Mouse (Mus musculus): ENCODE results near the gene Gm21244. TPM values are rescaled to one million over a fixed set of nuclear protein-coding genes. Genes with fewer than 3 reads are reported as not detected.
"Not testable (repeated sequence)": the region's sequence is repeated elsewhere in the genome, so short reads cannot be mapped to it uniquely, and the experiment has no call there.

The Gm21244 gene
- not detected in 2 replicates for total RNA-seq (2014; fragmentation: Nextera tagmentation)
- not detected in 2 replicates for total RNA-seq (2017)
- polyA plus RNA-seq (2012), result not detected in 2 replicates

DNA sequence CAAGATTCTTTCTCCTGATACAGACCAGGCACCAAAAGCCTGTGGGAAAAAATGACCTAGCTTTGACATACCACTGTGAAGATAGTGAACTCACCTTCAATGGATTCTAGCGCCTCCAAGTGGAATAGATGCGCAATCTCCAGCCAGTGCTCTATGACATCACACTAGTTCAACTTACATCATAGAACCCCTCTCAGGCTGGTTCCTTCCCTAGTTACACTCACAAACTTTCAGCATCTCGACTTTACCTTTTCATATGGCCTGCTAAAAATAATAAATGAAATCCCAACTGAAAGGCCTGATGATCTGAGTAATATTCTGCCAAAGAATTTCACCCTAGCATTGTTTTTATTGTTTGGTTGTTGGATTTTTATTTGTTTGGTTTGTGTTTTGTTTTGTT lies at the start of gene Gm21244:
Gene Gm21244 (minus strand): TSS at position 101 of the 400 bp plus-strand sequence.
- H3K36me3 ChIP-seq (replicated peaks); ATAC-seq (ENCODE audit: extremely low read depth, insufficient number of reproducible peaks, low FRiP score, poor library complexity, severe bottlenecking); H3K4me3 ChIP-seq (ENCODE audit: low read depth, low read length); H3K27me3 ChIP-seq (ENCODE audit: insufficient read depth, low read length); H3K9me3 ChIP-seq (replicated peaks); H3K4me1 ChIP-seq (ENCODE audit: insufficient read depth, low read depth, low read length); DNase-seq (ENCODE audit: low spot score): not testable (repeated sequence)

Other genes starting within 250 kb of the Gm21244 start
- not detected in 2 replicates for gene Gm28998, start 84.5 kb upstream of the Gm21244 start, total RNA-seq (2014; fragmentation: Nextera tagmentation)
- not detected in 2 replicates for gene Gm28998, start 84.5 kb upstream of the Gm21244 start, total RNA-seq (2017)
- gene Gm28998, start 84.5 kb upstream of the Gm21244 start, polyA plus RNA-seq (2012), result not detected in 2 replicates
- gene Gm21788, start 235.7 kb upstream of the Gm21244 start, total RNA-seq (2014; fragmentation: Nextera tagmentation), result not detected in 2 replicates
- gene Gm21788, start 235.7 kb upstream of the Gm21244 start, total RNA-seq (2017), result not detected in 2 replicates
- gene Gm21788, start 235.7 kb upstream of the Gm21244 start, polyA plus RNA-seq (2012), result not detected in 2 replicates